16 mouse cellular contexts compared by ENCODE assay signal in the genomic region with DNA sequence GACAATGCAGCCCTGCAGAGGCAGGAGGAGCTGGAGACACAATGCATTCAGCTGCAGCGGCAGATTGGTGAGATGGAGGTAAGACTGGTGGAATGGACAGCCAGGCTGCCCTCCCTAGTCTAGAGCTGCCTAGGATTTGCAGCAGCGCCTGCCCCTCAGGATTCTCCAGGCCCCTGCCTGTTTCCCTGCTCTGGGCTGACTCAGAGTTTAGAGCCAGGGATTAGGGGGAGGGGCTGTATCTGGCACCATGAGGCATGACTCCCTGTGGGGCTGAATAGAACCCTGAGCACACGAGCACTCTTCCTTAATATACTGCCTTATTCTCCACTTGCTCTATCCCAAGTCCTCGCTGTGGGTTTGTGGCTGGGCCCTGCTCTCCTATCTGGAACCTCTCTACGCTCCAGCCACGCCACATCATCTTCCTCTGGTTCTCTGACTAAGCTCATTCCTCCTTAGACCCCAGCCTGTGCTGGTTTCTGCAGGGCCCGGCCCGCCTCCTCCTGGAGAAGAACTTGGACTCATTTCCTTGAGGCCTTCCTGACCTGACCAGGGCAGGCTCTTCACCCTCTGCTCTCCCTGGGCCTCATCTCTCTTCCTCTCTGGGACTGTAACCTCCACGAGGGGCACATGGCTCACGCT. TPM values are rescaled to one million over a fixed set of nuclear protein-coding genes. Genes with fewer than 3 reads are reported as not detected.
DNase-seq lines count a peak whose midpoint lies in the region; ATAC-seq and TF ChIP-seq lines count a peak whose summit lies in the region.
"Had no signal": no experiment of that assay in that cellular context is flagged by ENCODE, and none has a peak within 500 bp of the region (broad histone marks: within the 10 kb centered on the region; RNA-seq: fewer than 3 reads in every experiment).

No protein-coding gene starts in this region.

- H3K4me2 ChIP-seq in heart, embryonic 12.5 days = no peak overlapping the region
- no peak overlapping the region for H3K4me2 ChIP-seq in embryonic facial prominence, embryonic 13.5 days
- no peak overlapping the region for H3K4me2 ChIP-seq in midbrain, postnatal 0 days (ENCODE audit: low read depth, low read length, poor library complexity, severe bottlenecking)
- H3K4me2 ChIP-seq: kidney, embryonic 15.5 days had no signal

- no peak overlapping the region for H3K4me3 ChIP-seq in heart, embryonic 12.5 days
- no peak overlapping the region for H3K4me3 ChIP-seq in ES-Bruce4 (ENCODE audit: low read depth, low read length)
- no peak overlapping the region for H3K4me3 ChIP-seq in embryonic facial prominence, embryonic 13.5 days
- no peak overlapping the region for H3K4me3 ChIP-seq in midbrain, postnatal 0 days (ENCODE audit: low read depth, low read length)
- no peak overlapping the region for H3K4me3 ChIP-seq in layer of hippocampus, adult 2 months
- H3K4me3 ChIP-seq: kidney, embryonic 15.5 days had no signal

- no peaks in the 10 kb centered on the region for H3K27me3 ChIP-seq in heart, embryonic 12.5 days (replicated peaks)
- H3K27me3 ChIP-seq in ES-Bruce4 (ENCODE audit: control insufficient read depth, insufficient read depth, low read length, poor library complexity, severe bottlenecking) = no peaks in the 10 kb centered on the region
- H3K27me3 ChIP-seq in embryonic facial prominence, embryonic 13.5 days = no peaks in the 10 kb centered on the region
- H3K27me3 ChIP-seq in midbrain, postnatal 0 days (ENCODE audit: insufficient read depth, low read length) = no peaks in the 10 kb centered on the region
- H3K27me3 ChIP-seq: CH12.LX; kidney, embryonic 15.5 days had no signal

- H3K27ac ChIP-seq in heart, embryonic 12.5 days (ENCODE audit: poor library complexity, severe bottlenecking) = no peak overlapping the region
- peak overlapping the region; percentile 74 for H3K27ac ChIP-seq in ES-Bruce4 (ENCODE audit: insufficient read depth, low read length)
- H3K27ac ChIP-seq in embryonic facial prominence, embryonic 13.5 days = no peak overlapping the region
- no peak overlapping the region; the same call in 1 of the 2 replicates for H3K27ac ChIP-seq in midbrain, postnatal 0 days (ENCODE audit: low read depth, low read length)
- no peak overlapping the region for H3K27ac ChIP-seq in layer of hippocampus, adult 2 months
- H3K27ac ChIP-seq: kidney, embryonic 15.5 days had no signal

- TF ChIP-seq POLR2A in ES-Bruce4 (IDR thresholded peaks at IDR 0.05; ENCODE audit: insufficient read depth, low read length) = no peak

- H3K36me3 ChIP-seq in heart, embryonic 12.5 days = no peaks in the 10 kb centered on the region
- H3K36me3 ChIP-seq in ES-Bruce4 (ENCODE audit: control insufficient read depth, insufficient read depth, low read length, poor library complexity, severe bottlenecking) = no peaks in the 10 kb centered on the region
- H3K36me3 ChIP-seq in embryonic facial prominence, embryonic 13.5 days = no peaks in the 10 kb centered on the region
- H3K36me3 ChIP-seq in midbrain, postnatal 0 days (ENCODE audit: insufficient read depth, low read length) = no peaks in the 10 kb centered on the region
- H3K36me3 ChIP-seq: kidney, embryonic 15.5 days had no signal

- no peak for TF ChIP-seq CTCF in ES-Bruce4 (IDR thresholded peaks at IDR 0.05; ENCODE audit: low read depth, low read length)
- no peak for TF ChIP-seq CTCF in midbrain, postnatal 0 days (IDR thresholded peaks at IDR 0.05)
- TF ChIP-seq CTCF in layer of hippocampus, adult 2 months (conservative IDR thresholded peaks at IDR 0.05) = no peak

- H3K4me1 ChIP-seq in heart, embryonic 12.5 days (replicated peaks) = peaks cover 38% of the 10 kb centered on the region
- peaks cover 33% of the 10 kb centered on the region for H3K4me1 ChIP-seq in ES-Bruce4 (ENCODE audit: control insufficient read depth, insufficient read depth, low read length)
- peaks cover 13% of the 10 kb centered on the region; the same call in 1 of the 2 replicates for H3K4me1 ChIP-seq in embryonic facial prominence, embryonic 13.5 days
- H3K4me1 ChIP-seq in midbrain, postnatal 0 days (ENCODE audit: insufficient read depth, low read length) = no peaks in the 10 kb centered on the region

- no peak for DNase-seq in heart, postnatal 25 days (ENCODE audit: low spot score)
- DNase-seq in midbrain, postnatal 0 days (ENCODE audit: low spot score) = no peak
- DNase-seq in spleen, postnatal 10 days (ENCODE audit: low spot score in 2 of 2) = no peak
- DNase-seq in layer of hippocampus, adult 2 months (ENCODE audit: low spot score in 2 of 2) = no peak
- DNase-seq in cerebellum, postnatal 4 days (ENCODE audit: low spot score in 2 of 2) = no peak
- DNase-seq: adrenal gland, postnatal 14 days; gastrocnemius, postnatal 36 days; heart, postnatal 36 days had no signal

- 0 out of 2 replicates have a peak, but pooled peaks have one; percentile 8 for TF ChIP-seq EP300 in ES-Bruce4 (IDR thresholded peaks at IDR 0.05; ENCODE audit: insufficient read depth, low read depth, low read length)

- WGBS in heart, embryonic 12.5 days = 55% methylated on average over 10 of the region's 10 CpGs
- WGBS in embryonic facial prominence, embryonic 13.5 days = 48% methylated on average over 10 of the region's 10 CpGs
- WGBS in midbrain, postnatal 0 days = 47% methylated on average over 10 of the region's 10 CpGs

- intact Hi-C loops in heart, postnatal 25 days (cut with DNase I) = no loop called here

- 0 out of 2 replicates have a peak, but pooled peaks have one; percentile 31 for ATAC-seq in heart, embryonic 12.5 days (ENCODE audit: insufficient number of reproducible peaks, low FRiP score)
- no peak for ATAC-seq in embryonic facial prominence, embryonic 13.5 days (ENCODE audit: insufficient number of reproducible peaks, insufficient read depth, low FRiP score, low TSS enrichment, low read depth)
- ATAC-seq in midbrain, postnatal 0 days (ENCODE audit: low FRiP score) = peak; percentile 44; the same call in 1 of the 2 replicates

- no peaks in the 10 kb centered on the region for H3K9me3 ChIP-seq in heart, embryonic 12.5 days (replicated peaks)
- no peaks in the 10 kb centered on the region for H3K9me3 ChIP-seq in ES-Bruce4 (replicated peaks; ENCODE audit: control insufficient read depth, insufficient read depth, low read length, poor library complexity, severe bottlenecking)
- no peaks in the 10 kb centered on the region for H3K9me3 ChIP-seq in embryonic facial prominence, embryonic 13.5 days
- no peaks in the 10 kb centered on the region for H3K9me3 ChIP-seq in midbrain, postnatal 0 days (ENCODE audit: low read length)
- H3K9me3 ChIP-seq: kidney, embryonic 15.5 days had no signal

- no peak overlapping the region for H3K9ac ChIP-seq in heart, embryonic 12.5 days
- H3K9ac ChIP-seq in ES-Bruce4 (ENCODE audit: low read depth, poor library complexity, severe bottlenecking) = peak overlapping the region; percentile 11
- H3K9ac ChIP-seq in embryonic facial prominence, embryonic 13.5 days = peak overlapping the region; percentile 47; the same call in 1 of the 2 replicates
- no peak overlapping the region for H3K9ac ChIP-seq in midbrain, postnatal 0 days (replicated peaks; ENCODE audit: low read length, poor library complexity, severe bottlenecking)
- H3K9ac ChIP-seq: kidney, embryonic 15.5 days had no signal

RNA-seq across cellular contexts. Expression of a gene that starts 11.1 kb away (rescaled TPM):
- 2.2 and 2.7 TPM in 2 replicates for polyA plus RNA-seq in heart, embryonic 12.5 days (2016; fragmentation: Nextera tagmentation; extraction: Ambion mirVana)
- 1 to 10 TPM; 1.1 to 1.5 TPM for total RNA-seq in heart, postnatal 25 days (2021)
- 10.4 and 11.6 TPM in 2 replicates for polyA plus RNA-seq in ES-Bruce4 (2011; ENCODE audit: insufficient read depth, insufficient read length, low read depth, missing spikeins)
- polyA plus RNA-seq in embryonic facial prominence, embryonic 13.5 days (2015; fragmentation: Nextera tagmentation; extraction: Ambion mirVana) = 11.6 and 11.9 TPM in 2 replicates
- 4.9 and 8.4 TPM in 2 replicates for total RNA-seq in midbrain, postnatal 0 days (2014; rRNA removed)
- 11.2 and 13.7 TPM in 2 replicates for polyA plus RNA-seq in midbrain, postnatal 0 days (2015; fragmentation: Nextera tagmentation; extraction: Ambion mirVana)
- total RNA-seq in layer of hippocampus, adult 2 months (2021) = 10 to 100 TPM; 34.0 to 42.4 TPM

RNA-seq across cellular contexts. Expression of a gene that starts 15.1 kb away (rescaled TPM):
- 179 and 190 TPM in 2 replicates for polyA plus RNA-seq in heart, embryonic 12.5 days (2016; fragmentation: Nextera tagmentation; extraction: Ambion mirVana)
- total RNA-seq in heart, postnatal 25 days (2021) = 10 to 100 TPM; 38.8 to 41.8 TPM
- 105 and 106 TPM in 2 replicates for polyA plus RNA-seq in ES-Bruce4 (2011; ENCODE audit: insufficient read depth, insufficient read length, low read depth, missing spikeins)
- polyA plus RNA-seq in embryonic facial prominence, embryonic 13.5 days (2015; fragmentation: Nextera tagmentation; extraction: Ambion mirVana) = 412 and 420 TPM in 2 replicates
- 162 and 224 TPM in 2 replicates for total RNA-seq in midbrain, postnatal 0 days (2014; rRNA removed)
- 565 and 583 TPM in 2 replicates for polyA plus RNA-seq in midbrain, postnatal 0 days (2015; fragmentation: Nextera tagmentation; extraction: Ambion mirVana)
- 100 to 1,000 TPM; 257 to 267 TPM for total RNA-seq in layer of hippocampus, adult 2 months (2021)

RNA-seq across cellular contexts. Expression of a gene that starts 18.6 kb away (rescaled TPM):
- polyA plus RNA-seq in heart, embryonic 12.5 days (2016; fragmentation: Nextera tagmentation; extraction: Ambion mirVana) = 4.3 and 5.7 TPM in 2 replicates
- 1 to 10 TPM; 3.6 to 4.5 TPM for total RNA-seq in heart, postnatal 25 days (2021)
- polyA plus RNA-seq in ES-Bruce4 (2011; ENCODE audit: insufficient read depth, insufficient read length, low read depth, missing spikeins) = not detected in 2 replicates
- polyA plus RNA-seq in embryonic facial prominence, embryonic 13.5 days (2015; fragmentation: Nextera tagmentation; extraction: Ambion mirVana) = 9.1 and 11.2 TPM in 2 replicates
- total RNA-seq in midbrain, postnatal 0 days (2014; rRNA removed) = 0.66 TPM in 1 of 2 replicates, not detected in the other
- polyA plus RNA-seq in midbrain, postnatal 0 days (2015; fragmentation: Nextera tagmentation; extraction: Ambion mirVana) = 2.0 and 2.7 TPM in 2 replicates
- total RNA-seq in layer of hippocampus, adult 2 months (2021) = 1 to 10 TPM; 1.1 to 3.8 TPM

RNA-seq across cellular contexts. Expression of a gene that starts 52.9 kb away (rescaled TPM):
- polyA plus RNA-seq in heart, embryonic 12.5 days (2016; fragmentation: Nextera tagmentation; extraction: Ambion mirVana) = 0.41 and 0.51 TPM in 2 replicates
- total RNA-seq in heart, postnatal 25 days (2021) = not detected
- 19.2 and 26.1 TPM in 2 replicates for polyA plus RNA-seq in ES-Bruce4 (2011; ENCODE audit: insufficient read depth, insufficient read length, low read depth, missing spikeins)
- 4.7 and 7.8 TPM in 2 replicates for polyA plus RNA-seq in embryonic facial prominence, embryonic 13.5 days (2015; fragmentation: Nextera tagmentation; extraction: Ambion mirVana)
- total RNA-seq in midbrain, postnatal 0 days (2014; rRNA removed) = 4.2 and 4.5 TPM in 2 replicates
- polyA plus RNA-seq in midbrain, postnatal 0 days (2015; fragmentation: Nextera tagmentation; extraction: Ambion mirVana) = 7.7 and 8.4 TPM in 2 replicates
- 1 to 10 TPM; 2.7 to 3.0 TPM for total RNA-seq in layer of hippocampus, adult 2 months (2021)
- total RNA-seq: adrenal gland, postnatal 14 days; common myeloid progenitor, adult 5-6 weeks; gastrocnemius, postnatal 36 days; heart, postnatal 36 days had no signal

RNA-seq across cellular contexts. Expression of a gene that starts 59.8 kb away (rescaled TPM):
- not detected in 2 replicates for polyA plus RNA-seq in heart, embryonic 12.5 days (2016; fragmentation: Nextera tagmentation; extraction: Ambion mirVana)
- not detected for total RNA-seq in heart, postnatal 25 days (2021)
- not detected in 2 replicates for polyA plus RNA-seq in ES-Bruce4 (2011; ENCODE audit: insufficient read depth, insufficient read length, low read depth, missing spikeins)
- not detected in 2 replicates for polyA plus RNA-seq in embryonic facial prominence, embryonic 13.5 days (2015; fragmentation: Nextera tagmentation; extraction: Ambion mirVana)
- not detected in 2 replicates for total RNA-seq in midbrain, postnatal 0 days (2014; rRNA removed)
- polyA plus RNA-seq in midbrain, postnatal 0 days (2015; fragmentation: Nextera tagmentation; extraction: Ambion mirVana) = not detected in 2 replicates
- total RNA-seq in layer of hippocampus, adult 2 months (2021) = not detected
- total RNA-seq: adrenal gland, postnatal 14 days; CH12.LX; common myeloid progenitor, adult 5-6 weeks; gastrocnemius, postnatal 36 days; heart, postnatal 36 days had no signal
- polyA plus RNA-seq: kidney, embryonic 15.5 days; lung, embryonic 16.5 days; neural tube, embryonic 14.5 days had no signal

Comparison
In these comparisons a context has a peak if more than half of its experiments do, and no peak if none do; other contexts are left out.
1. H3K9ac ChIP-seq: peak in ES-Bruce4 (single experiment) and embryonic facial prominence, embryonic 13.5 days (single experiment); none in heart, embryonic 12.5 days (single experiment) and midbrain, postnatal 0 days (single experiment).